Mouse (Mus musculus) midbrain, embryonic 10.5 days (tissue): ENCODE data around the gene Trim54. TPM values are rescaled to one million over a fixed set of nuclear protein-coding genes. Genes with fewer than 3 reads are reported as not detected.
A peak's percentile ranks its signal among the peaks of the same experiment; 100 is the strongest.

Source experiments
- DNase-seq: peaks from one replicate; pipeline ENCODE4 v3.0.0-alpha.2; 2017; ENCODE audit warnings: low spot score
- H3K27ac ChIP-seq: fragments of 300-500 bp; sonication (generic); replicated peaks from 2 replicates; pipeline ENCODE4 v1.5.1; 2016; ENCODE audit warnings: mild to moderate bottlenecking
- H3K27me3 ChIP-seq: fragments of 300-500 bp; sonication (generic); 2 replicates; pipeline ENCODE4 v1.6.1; 2016; ENCODE audit warnings: low read depth, mild to moderate bottlenecking; ENCODE audit not compliant: poor library complexity, severe bottlenecking
- H3K36me3 ChIP-seq: fragments of 300-500 bp; sonication (generic); 2 replicates; pipeline ENCODE4 v1.6.1; 2016; ENCODE audit warnings: mild to moderate bottlenecking, moderate library complexity
- H3K4me1 ChIP-seq: fragments of 300-500 bp; sonication (generic); 2 replicates; pipeline ENCODE4 v1.6.1; 2016
- H3K4me3 ChIP-seq: fragments of 300-500 bp; sonication (generic); 2 replicates; pipeline ENCODE4 v1.5.1; 2016; ENCODE audit warnings: mild to moderate bottlenecking, moderate library complexity
- H3K9me3 ChIP-seq: fragments of 300-500 bp; sonication (generic); replicated peaks from 2 replicates; pipeline ENCODE4 v1.6.1; 2016; ENCODE audit warnings: mild to moderate bottlenecking
- WGBS: fragments of 180-500 bp; shearing (Covaris S2); methylation state at CpG from one replicate; pipeline ENCODE4 v1.1.7; 2016; 5-methylcytosine and 5-hydroxymethylcytosine counted together
- polyA plus RNA-seq: library from polyadenylated mRNA; unstranded; fragments of >200 nt; fragmentation: Nextera tagmentation; extraction: Ambion mirVana; gene quantifications from 2 replicates; pipeline ENCODE4 v1.2.1, GENCODE M21; 2016

Trim54 gene
- polyA plus RNA-seq, 1 experiment from 2014 or later: not detected

DNA sequence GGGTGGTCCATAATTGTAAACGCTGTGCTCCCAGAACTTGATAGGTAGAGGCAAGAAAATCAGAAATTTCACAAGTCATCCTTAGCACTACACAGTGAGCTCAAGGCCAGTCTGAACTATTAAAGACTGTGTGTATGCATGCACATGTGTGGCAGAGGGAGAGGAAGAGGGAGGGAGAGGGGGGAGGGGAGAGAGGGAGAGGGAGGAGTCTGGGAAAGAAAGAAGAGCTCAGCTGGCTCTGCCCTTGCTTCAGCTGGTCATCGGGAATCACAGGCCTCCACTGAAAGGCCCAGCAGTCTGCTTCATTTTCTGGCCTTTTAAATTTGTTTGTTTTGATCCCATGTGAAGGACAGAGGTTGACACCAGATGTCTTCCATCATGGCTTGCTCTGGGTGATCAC is 7.0 kb downstream of the Trim54 start:
- no peak overlapping the region for H3K27ac ChIP-seq
- H3K4me3 ChIP-seq: no peak overlapping the region
- H3K27me3 ChIP-seq: no peaks in the 10 kb centered on the region
- H3K36me3 ChIP-seq: no peaks in the 10 kb centered on the region
- H3K4me1 ChIP-seq: peaks cover 4% of the 10 kb centered on the region; the same call in 1 of the 2 replicates
- 47% methylated on average over 2 of the region's 2 CpGs for WGBS
- no peak for DNase-seq
- no peaks in the 10 kb centered on the region for H3K9me3 ChIP-seq

DNA sequence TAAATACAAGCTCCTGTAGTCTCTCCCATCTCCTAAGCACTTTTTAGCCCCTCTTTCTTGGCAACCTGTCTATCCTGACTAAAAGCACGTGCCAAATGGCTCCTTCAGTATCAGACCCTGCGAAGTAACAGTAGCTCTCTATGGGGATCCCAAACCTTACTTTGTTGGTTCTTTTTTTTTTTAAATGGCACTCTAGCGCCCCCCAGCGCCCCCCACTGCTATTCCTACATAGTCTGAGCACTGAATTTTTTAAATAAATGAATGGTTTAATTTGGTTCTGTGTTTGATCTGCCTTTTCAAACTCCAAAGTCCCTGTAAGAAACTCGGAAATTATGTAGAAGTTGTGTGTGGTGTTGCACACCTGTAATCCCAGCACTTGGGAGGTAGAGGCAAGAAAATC is 9.5 kb downstream of the Trim54 start:
- DNase-seq: no peak
- Histone ChIP-seq H3K4me3 (no peak overlapping the region), H3K9me3 (no peaks in the 10 kb centered on the region), H3K27ac (no peak overlapping the region), H3K4me1 (peaks cover 4% of the 10 kb centered on the region; the same call in 1 of the 2 replicates), H3K27me3 (no peaks in the 10 kb centered on the region), H3K36me3 (no peaks in the 10 kb centered on the region)
- 44% methylated on average over 5 of the region's 5 CpGs for WGBS

DNA sequence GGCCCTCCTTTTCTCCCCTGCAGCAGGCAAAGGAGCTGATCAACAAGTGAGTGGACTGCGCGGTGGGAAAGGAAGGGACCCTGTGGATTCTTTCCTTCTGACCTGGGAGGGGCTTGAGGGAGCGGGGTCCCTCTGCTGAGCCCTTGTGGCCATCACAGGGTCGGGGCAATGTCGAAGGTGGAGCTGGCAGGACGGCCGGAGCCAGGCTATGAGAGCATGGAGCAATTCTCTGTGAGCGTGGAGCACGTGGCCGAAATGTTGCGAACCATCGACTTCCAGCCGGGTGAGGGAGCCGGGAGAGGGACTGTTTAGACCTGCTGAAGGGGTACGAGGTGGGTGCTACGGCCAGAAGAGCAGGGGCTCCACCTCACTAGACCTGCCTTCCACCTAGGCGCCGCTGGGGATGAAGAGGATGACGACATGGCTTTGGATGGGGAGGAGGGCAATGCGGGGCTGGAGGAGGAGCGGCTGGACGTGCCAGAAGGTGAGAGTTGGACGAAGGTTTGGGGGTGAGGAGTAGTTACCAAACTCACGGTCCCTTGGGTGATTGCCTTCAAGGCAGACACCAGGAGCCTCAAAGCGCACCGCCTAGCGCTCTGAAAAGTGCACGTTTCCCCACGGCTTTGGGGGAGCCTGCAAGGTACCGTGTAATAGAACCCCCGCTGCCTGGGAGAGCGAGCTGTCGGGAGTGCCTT is 20.4 kb downstream of the Trim54 start:
- H3K36me3 ChIP-seq: peaks cover 8% of the 10 kb centered on the region
- no peak overlapping the region for H3K27ac ChIP-seq
- H3K27me3 ChIP-seq: peaks cover 69% of the 10 kb centered on the region
- WGBS: 1% methylated on average over 33 of the region's 33 CpGs
- H3K9me3 ChIP-seq: no peaks in the 10 kb centered on the region
- H3K4me1 ChIP-seq: peaks cover 28% of the 10 kb centered on the region
- H3K4me3 ChIP-seq: peak overlapping the region; percentile 49
- DNase-seq: peak; percentile 32

DNA sequence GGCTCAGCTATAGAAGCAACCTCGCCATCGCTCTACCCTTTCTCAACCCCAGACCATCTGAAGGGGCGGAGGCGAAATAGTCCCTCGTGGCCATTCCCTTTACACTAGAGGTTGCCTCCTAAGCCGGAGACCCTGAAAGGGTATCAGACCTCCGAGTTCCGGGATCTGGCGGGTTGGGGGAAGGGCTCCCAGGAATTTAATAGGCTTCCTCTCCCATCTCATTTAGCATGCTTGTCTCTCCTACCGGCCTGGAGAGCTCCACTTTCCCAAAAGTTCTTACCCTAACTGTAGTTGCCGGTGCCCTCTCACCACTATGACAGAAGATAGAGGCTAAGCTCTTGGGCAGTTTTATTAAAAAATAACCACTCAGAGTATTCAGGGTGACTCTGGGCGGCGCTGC is 21.1 kb downstream of the Trim54 start:
- peaks cover 28% of the 10 kb centered on the region for H3K4me1 ChIP-seq
- peaks cover 10% of the 10 kb centered on the region for H3K36me3 ChIP-seq
- peak overlapping the region; percentile 49 for H3K4me3 ChIP-seq
- H3K27me3 ChIP-seq: peaks cover 66% of the 10 kb centered on the region
- H3K9me3 ChIP-seq: no peaks in the 10 kb centered on the region
- peak; percentile 29 for DNase-seq
- H3K27ac ChIP-seq: no peak overlapping the region
- WGBS: 1% methylated on average over 13 of the region's 13 CpGs

DNA sequence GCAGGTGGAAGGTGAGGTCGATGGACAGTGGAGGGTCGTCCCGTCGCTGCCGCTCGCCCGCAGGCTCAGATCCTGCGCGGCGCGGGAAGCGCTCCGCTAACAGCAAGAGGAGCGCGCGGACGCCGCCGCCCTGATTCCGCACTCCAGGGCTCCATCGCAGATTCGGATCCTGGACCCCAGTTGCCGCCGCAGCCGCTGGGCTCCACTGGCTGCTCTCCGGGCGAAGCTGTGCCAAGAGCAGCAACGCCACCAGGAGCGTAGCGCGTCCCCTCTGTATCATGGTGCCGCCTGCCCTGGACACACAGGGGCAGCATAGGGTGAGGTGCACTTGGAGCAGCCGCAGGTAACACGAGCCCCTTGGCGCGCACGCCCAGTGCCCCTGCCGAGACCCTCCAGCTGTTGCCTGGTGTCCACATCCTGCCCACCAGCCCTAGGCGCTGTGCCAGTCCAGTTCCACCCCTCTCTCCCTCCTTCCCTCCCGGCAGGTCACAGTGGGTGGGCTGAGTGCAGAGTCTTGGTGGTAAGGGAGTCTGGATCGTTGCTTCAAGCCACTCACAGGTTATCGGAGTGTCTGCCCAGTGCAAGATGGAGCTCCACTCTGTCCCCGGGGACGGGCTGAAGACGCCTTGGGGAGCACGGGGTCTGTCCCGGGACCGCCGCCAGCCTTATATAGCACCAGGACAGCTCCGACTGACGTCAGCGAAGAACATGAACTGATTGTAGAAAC is 21.9 kb downstream of the Trim54 start, which contains the start of gene Ucn:
Ucn (minus strand) TSS at position 589 of the 727 bp plus-strand sequence.
- under 1% methylated on average over 52 of the region's 52 CpGs for WGBS
- peaks cover 66% of the 10 kb centered on the region for H3K27me3 ChIP-seq
- H3K9me3 ChIP-seq: no peaks in the 10 kb centered on the region
- peaks cover 12% of the 10 kb centered on the region for H3K36me3 ChIP-seq
- H3K27ac ChIP-seq: no peak within 1 kb of the TSS
- peak within 1 kb of the TSS; percentile 49 for H3K4me3 ChIP-seq
- peaks cover 28% of the 10 kb centered on the region for H3K4me1 ChIP-seq
- DNase-seq: peak; percentile 33

DNA sequence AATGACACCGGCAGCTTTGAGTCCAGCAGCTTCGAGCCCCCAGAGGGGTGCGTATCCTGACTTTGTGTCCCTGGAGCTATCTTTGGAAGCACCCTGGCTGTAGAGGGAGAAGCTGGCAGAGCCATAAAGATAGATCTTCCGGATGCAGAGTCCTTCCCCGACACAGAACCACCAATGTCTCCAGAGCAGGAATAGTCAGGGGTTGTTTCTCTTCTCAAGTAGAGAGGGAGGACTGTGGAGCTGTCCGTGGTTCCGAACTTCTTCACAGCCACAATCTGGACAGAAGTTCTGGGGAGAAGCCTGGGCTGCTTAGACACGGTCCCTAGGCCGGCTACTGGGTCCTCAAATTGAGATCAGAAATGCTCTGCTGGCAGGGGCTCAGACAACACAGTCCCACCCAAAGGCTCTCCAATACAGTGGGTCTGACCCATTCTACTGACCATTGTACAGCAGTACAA is 22.5 kb downstream of the Trim54 start:
- no peak overlapping the region for H3K27ac ChIP-seq
- H3K4me1 ChIP-seq: peaks cover 28% of the 10 kb centered on the region
- WGBS: 17% methylated on average over 9 of the region's 9 CpGs
- no peak for DNase-seq
- peaks cover 17% of the 10 kb centered on the region for H3K36me3 ChIP-seq
- peaks cover 63% of the 10 kb centered on the region for H3K27me3 ChIP-seq
- H3K4me3 ChIP-seq: peak overlapping the region; percentile 49; the same call in 1 of the 2 replicates
- no peaks in the 10 kb centered on the region for H3K9me3 ChIP-seq

DNA sequence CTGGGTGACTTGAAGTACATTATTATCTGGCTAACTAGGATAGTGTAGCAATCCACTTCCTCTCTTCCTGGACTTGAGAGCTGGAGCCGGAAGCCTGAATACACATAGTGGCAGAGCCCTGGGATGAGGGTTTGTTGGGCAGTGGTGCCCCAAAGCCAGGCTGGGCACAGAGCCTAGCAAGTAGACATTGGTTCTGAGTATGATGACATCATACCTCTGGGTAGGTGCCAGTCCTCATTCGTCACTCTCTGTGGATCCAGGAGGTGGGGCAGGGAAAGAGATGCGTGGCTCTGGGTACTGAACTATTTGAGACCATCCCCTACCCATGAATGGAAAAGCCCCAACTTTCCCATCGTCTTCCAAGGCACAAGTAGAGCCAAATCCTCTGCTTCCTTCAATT is 33.3 kb downstream of the Trim54 start:
- H3K36me3 ChIP-seq: peaks cover 48% of the 10 kb centered on the region
- no peak for DNase-seq
- no peak overlapping the region for H3K27ac ChIP-seq
- 97% methylated on average over 4 of the region's 4 CpGs for WGBS
- H3K27me3 ChIP-seq: no peaks in the 10 kb centered on the region
- no peaks in the 10 kb centered on the region for H3K9me3 ChIP-seq
- peaks cover 17% of the 10 kb centered on the region for H3K4me1 ChIP-seq
- H3K4me3 ChIP-seq: no peak overlapping the region

DNA sequence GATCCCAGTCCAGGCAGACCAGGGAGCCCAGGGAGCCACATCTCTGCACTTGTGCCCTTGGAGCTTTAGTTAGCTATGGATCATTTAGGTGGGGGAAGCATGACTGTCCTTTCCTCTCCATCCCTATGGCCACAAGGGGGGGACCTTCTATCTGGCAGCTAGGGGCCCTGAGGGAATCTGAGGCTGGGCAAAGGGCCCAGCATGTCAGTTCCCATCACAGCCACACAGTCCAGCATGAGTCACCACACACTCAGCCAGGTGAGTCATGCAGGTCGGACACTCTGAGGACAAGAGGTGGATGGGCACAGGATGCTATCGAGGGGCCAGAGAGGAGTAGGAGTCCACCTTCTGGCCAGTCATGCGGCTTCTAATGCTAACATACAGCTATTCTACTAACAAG is 35.2 kb downstream of the Trim54 start:
- peaks cover 46% of the 10 kb centered on the region for H3K36me3 ChIP-seq
- H3K27me3 ChIP-seq: no peaks in the 10 kb centered on the region
- H3K27ac ChIP-seq: no peak overlapping the region
- peaks cover 18% of the 10 kb centered on the region for H3K4me1 ChIP-seq
- H3K4me3 ChIP-seq: no peak overlapping the region
- 93% methylated on average over 3 of the region's 3 CpGs for WGBS
- H3K9me3 ChIP-seq: no peaks in the 10 kb centered on the region
- no peak for DNase-seq

DNA sequence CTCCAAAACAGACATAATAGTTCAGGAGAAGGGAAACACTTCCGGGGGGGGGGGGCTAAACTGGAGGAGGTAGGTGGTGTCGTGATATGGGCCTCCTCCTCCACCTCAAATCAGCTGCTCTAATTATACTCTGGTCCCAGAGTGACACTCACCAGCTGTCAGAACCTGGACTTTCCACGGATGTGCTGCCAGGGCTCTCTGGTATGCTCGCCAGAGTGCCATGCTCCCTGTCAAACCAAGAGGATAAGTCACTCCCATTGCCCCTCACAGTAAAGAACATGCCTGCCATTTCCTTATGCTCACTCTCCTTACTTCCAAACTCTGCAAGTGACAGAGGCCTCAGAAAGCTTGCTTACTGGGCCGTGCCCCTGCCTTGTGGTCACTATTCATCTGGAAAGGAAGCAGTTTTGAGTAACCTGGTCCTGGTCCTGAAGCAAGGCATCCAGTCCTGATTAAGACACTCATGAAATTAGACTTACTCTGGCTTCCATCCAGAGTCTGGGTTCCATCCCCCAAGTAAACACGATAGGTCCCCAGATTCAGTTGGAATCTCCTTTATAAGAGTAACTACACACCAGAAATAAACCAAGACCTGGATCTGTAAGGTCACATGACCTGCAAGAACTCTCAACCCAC is 37.1 kb downstream of the Trim54 start:
- DNase-seq: no peak

DNA sequence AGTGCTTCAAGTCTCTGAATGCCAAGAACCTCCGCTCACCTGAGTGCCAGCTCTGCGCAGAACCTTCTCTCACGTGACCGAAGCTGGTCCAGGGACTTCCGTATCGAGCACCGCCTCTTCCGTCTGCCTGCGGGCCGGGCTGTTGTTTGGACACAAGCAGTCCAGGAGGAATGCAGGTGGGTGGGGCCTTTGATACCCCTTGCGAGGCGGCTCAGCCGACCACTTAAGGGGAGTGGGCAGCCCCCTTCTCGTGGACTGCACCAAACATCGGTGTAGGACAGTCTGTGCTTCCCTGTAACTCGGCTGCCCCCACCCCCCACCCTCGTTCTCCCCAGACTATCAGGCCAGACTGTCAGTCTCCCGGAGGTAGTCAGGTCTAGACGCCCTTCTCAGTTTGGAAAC is 37.6 kb downstream of the Trim54 start, which contains the start of gene Mpv17:
Mpv17 (minus strand) TSS at position 100 of the 402 bp plus-strand sequence.
- H3K4me3 ChIP-seq: peak within 1 kb of the TSS; percentile 69
- DNase-seq: peak; percentile 82
- H3K4me1 ChIP-seq: peaks cover 18% of the 10 kb centered on the region
- H3K36me3 ChIP-seq: peaks cover 55% of the 10 kb centered on the region
- H3K27me3 ChIP-seq: no peaks in the 10 kb centered on the region
- under 1% methylated on average over 19 of the region's 19 CpGs for WGBS
- H3K27ac ChIP-seq: peak within 1 kb of the TSS; percentile 85
- H3K9me3 ChIP-seq: no peaks in the 10 kb centered on the region

More for the DNA sequence above, 37.1 kb downstream of the Trim54 start:
- no peaks in the 10 kb centered on the region for H3K27me3 ChIP-seq
- H3K27ac ChIP-seq: peak overlapping the region; percentile 85
- H3K4me1 ChIP-seq: peaks cover 18% of the 10 kb centered on the region
- WGBS: 38% methylated on average over 6 of the region's 6 CpGs
- H3K4me3 ChIP-seq: peak overlapping the region; percentile 69
- H3K36me3 ChIP-seq: peaks cover 53% of the 10 kb centered on the region
- H3K9me3 ChIP-seq: no peaks in the 10 kb centered on the region

DNA sequence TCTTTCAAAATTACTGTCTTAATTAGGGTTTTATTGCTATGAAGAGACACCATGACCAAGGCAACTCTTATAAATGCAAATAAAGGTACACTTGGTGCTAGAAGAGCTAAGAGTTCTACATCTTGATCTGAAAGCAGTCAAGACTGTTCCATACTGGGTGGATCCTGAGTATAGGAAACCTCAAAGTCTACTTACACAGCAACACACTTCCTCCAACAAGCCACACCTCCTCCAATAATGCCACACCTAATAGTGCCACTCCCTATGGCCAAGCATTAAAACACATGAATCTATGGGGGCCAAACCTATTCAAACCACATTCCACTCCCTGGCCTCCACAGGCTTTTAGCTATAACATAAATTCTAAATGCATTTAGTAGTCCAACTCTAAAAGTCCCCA is 46.0 kb downstream of the Trim54 start:
- DNase-seq: no peak
- peaks cover 100% of the 10 kb centered on the region for H3K36me3 ChIP-seq

DNA sequence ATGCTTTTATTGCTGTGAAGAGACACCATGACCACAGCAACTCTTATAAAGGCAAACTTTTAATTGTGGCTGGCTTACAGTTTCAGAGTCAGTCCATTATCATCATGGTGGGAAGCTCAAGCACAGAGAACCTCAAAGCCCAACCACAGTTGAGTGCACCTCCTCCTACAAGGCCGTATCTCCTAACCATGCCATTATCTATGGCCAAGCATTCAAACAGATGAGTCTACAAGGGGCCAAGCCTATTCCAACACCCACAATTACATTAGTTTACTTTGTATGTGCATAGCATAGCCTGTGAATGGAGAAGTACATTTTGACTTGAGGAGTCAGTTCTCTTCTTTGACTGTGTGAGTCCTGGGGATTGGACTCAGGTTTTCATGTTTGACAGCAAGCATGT is 48.4 kb downstream of the Trim54 start:
- DNase-seq: no peak
- WGBS: 97% methylated on average over 1 of the region's 1 CpGs
- H3K4me1 ChIP-seq: no peaks in the 10 kb centered on the region
- peaks cover 100% of the 10 kb centered on the region for H3K36me3 ChIP-seq
- H3K4me3 ChIP-seq: no peak overlapping the region
- no peaks in the 10 kb centered on the region for H3K27me3 ChIP-seq
- H3K9me3 ChIP-seq: no peaks in the 10 kb centered on the region
- H3K27ac ChIP-seq: no peak overlapping the region

More for the DNA sequence above, 46.0 kb downstream of the Trim54 start:
- no peaks in the 10 kb centered on the region for H3K9me3 ChIP-seq
- H3K27ac ChIP-seq: no peak overlapping the region
- H3K4me3 ChIP-seq: no peak overlapping the region
- no peaks in the 10 kb centered on the region for H3K27me3 ChIP-seq
- H3K4me1 ChIP-seq: no peaks in the 10 kb centered on the region
